Mouse (Mus musculus) megakaryocyte-erythroid progenitor cell, adult 5 weeks (primary cell): ENCODE data around the gene Rbm46. TPM values are rescaled to one million over a fixed set of nuclear protein-coding genes. Genes with fewer than 3 reads are reported as not detected.

Source experiments
- polyA plus RNA-seq: library from polyadenylated mRNA; stranded (reverse); fragments of >175 nt; gene quantifications from 2 replicates; pipeline ENCODE4 v1.2.3, GENCODE M21; 2012

The Rbm46 gene
- polyA plus RNA-seq, result not detected in 2 replicates

DNA sequence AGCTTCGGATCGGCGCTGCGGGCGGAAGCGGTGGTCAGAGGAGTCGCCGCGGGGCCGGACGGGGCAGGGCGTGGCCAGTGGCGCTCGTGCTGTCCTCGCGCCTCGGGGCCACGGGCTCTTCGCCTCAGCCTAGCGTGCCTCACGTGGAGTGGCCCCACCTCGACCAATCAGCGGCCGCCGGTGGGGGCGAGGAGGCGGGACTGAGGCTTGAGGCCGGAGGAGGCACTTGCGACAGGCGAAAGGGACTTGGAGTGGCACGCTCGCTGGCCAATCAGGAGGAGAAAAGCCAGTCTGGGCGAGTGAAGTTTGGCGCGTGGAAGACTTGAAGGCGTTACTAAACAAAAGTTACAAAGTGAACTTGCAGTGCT is at the start of gene Rbm46:
Rbm46 (minus strand) TSS at position 112 of the 368 bp plus-strand sequence.

DNA sequence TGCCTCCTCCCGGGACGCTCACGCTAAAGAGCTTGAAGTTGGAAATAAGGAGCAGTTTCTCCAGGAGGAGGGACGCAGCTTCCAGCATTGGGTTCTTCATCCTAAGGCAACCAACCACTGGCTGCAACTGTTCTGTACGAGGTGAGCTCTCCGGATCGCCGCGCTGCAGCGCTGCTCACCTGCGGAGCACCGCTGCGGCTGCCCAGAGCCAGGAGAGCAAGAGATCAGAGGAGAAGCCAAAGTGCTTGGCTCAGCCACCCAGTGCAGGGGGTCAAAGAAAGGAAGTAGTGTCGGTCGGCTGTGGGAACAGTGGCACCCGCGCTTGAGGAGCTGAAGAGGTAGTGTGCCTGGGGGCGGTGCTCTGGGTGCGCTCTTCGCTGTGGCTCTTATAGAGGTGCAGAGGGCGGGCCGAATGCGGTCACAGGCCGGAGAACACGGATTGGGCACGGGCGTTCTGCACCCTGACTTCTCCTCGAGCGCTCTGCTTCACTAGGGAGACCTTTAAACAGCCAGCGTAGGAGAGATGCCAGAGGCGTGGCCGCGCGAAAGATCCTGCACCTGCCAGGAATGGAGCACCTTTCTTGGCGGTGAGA is 27.4 kb upstream of the Rbm46 start, which contains the start of gene Lrat:
Lrat (minus strand) TSS at position 361 of the 593 bp plus-strand sequence.

Other genes with a start within 250 kb of the Rbm46 start
- not detected in 2 replicates for gene Lrat, start 27.5 kb upstream of the Rbm46 start, polyA plus RNA-seq
- not detected in 2 replicates for gene Fgg, start 131.2 kb upstream of the Rbm46 start, polyA plus RNA-seq
- gene Fga, start 149.6 kb upstream of the Rbm46 start, polyA plus RNA-seq, result not detected in 2 replicates
- gene Fgb, start 173.4 kb upstream of the Rbm46 start, polyA plus RNA-seq, result not detected in 2 replicates
- gene Plrg1, start 179.0 kb upstream of the Rbm46 start, polyA plus RNA-seq, result 6.2 and 6.5 TPM in 2 replicates